Mouse (Mus musculus) adipocyte (in vitro differentiated cells): ENCODE measurements around the gene Fitm2.
"Not testable (repeated sequence)": the region's sequence is repeated elsewhere in the genome, so short reads cannot be mapped to it uniquely, and the experiment has no call there.

Source experiments
- DNase-seq: peaks from one replicate; pipeline ENCODE4 v3.0.0-alpha.2; 2016; ENCODE audit warnings: low spot score

The Fitm2 gene

GRCm38 (mm10) chr2:163463251-163463769 lies 9.1 kb downstream of the Fitm2 start:
- DNase-seq: no peak

- no peak for DNase-seq
Measured at GRCm38 (mm10) chr2:163462801-163463200, 9.6 kb downstream of the Fitm2 start.

- no peak for DNase-seq
Measured at GRCm38 (mm10) chr2:163462386-163462785, 10.0 kb downstream of the Fitm2 start.

GRCm38 (mm10) chr2:163461307-163461706 lies 11.1 kb downstream of the Fitm2 start:
- DNase-seq: not testable (repeated sequence)

GRCm38 (mm10) chr2:163460622-163461021 lies 11.8 kb downstream of the Fitm2 start:
- no peak for DNase-seq

- DNase-seq: no peak
Measured at GRCm38 (mm10) chr2:163459380-163459779, 13.0 kb downstream of the Fitm2 start.

- no peak for DNase-seq
Measured at GRCm38 (mm10) chr2:163458539-163459265, 13.7 kb downstream of the Fitm2 start.

GRCm38 (mm10) chr2:163453378-163453777 lies 19.1 kb downstream of the Fitm2 start:
- no peak for DNase-seq

GRCm38 (mm10) chr2:163452738-163453137 lies 19.7 kb downstream of the Fitm2 start:
- peak; percentile 64 for DNase-seq

- DNase-seq: peak; percentile 55
Measured at GRCm38 (mm10) chr2:163450668-163451295, 21.6 kb downstream of the Fitm2 start.

- DNase-seq: no peak
Measured at GRCm38 (mm10) chr2:163449276-163449675, 23.2 kb downstream of the Fitm2 start.

- DNase-seq: no peak
Measured at GRCm38 (mm10) chr2:163447375-163447774, 25.1 kb downstream of the Fitm2 start.

GRCm38 (mm10) chr2:163444017-163444416 lies 28.4 kb downstream of the Fitm2 start:
- no peak for DNase-seq

- no peak for DNase-seq
Measured at GRCm38 (mm10) chr2:163443543-163443942, 28.9 kb downstream of the Fitm2 start.

- DNase-seq: no peak
Measured at GRCm38 (mm10) chr2:163439488-163439887, 32.9 kb downstream of the Fitm2 start.

- peak; percentile 51 for DNase-seq
Measured at GRCm38 (mm10) chr2:163438619-163439451, 33.6 kb downstream of the Fitm2 start.

- DNase-seq: no peak
Measured at GRCm38 (mm10) chr2:163438246-163438618, 34.2 kb downstream of the Fitm2 start, which contains the start of gene Gdap1l1. Gene Gdap1l1 (plus strand): TSS chr2:163438476.

GRCm38 (mm10) chr2:163437800-163438199 lies 34.6 kb downstream of the Fitm2 start:
- no peak for DNase-seq

GRCm38 (mm10) chr2:163433971-163434370 lies 38.5 kb downstream of the Fitm2 start:
- no peak for DNase-seq

GRCm38 (mm10) chr2:163431289-163431688 lies 41.1 kb downstream of the Fitm2 start:
- DNase-seq: no peak

- DNase-seq: no peak
Measured at GRCm38 (mm10) chr2:163428346-163429011, 44.0 kb downstream of the Fitm2 start.

- no peak for DNase-seq
Measured at GRCm38 (mm10) chr2:163424597-163424996, 47.8 kb downstream of the Fitm2 start, which contains the start of gene Oser1. Gene Oser1 (minus strand): TSS chr2:163424697.
